Mouse (Mus musculus) limb, embryonic 12.5 days (tissue): Measurements from ENCODE around the gene Klf11. TPM values are rescaled to one million over a fixed set of nuclear protein-coding genes. Genes with fewer than 3 reads are reported as not detected.

Experiments
- ATAC-seq: fragments of 200-750 bp; cut with Nextera tagmentation; 2 replicates; pipeline ENCODE4 v1.8.0; 2017; ENCODE audit warnings: low read depth, moderate TSS enrichment; ENCODE audit not compliant: insufficient number of reproducible peaks, insufficient read depth, low FRiP score, low TSS enrichment
- H3K27ac ChIP-seq: fragments of 300-500 bp; sonication (generic); 2 replicates; pipeline ENCODE4 v1.5.1; 2016; ENCODE audit warnings: mild to moderate bottlenecking, moderate library complexity
- H3K27me3 ChIP-seq: fragments of 300-500 bp; sonication (generic); 2 replicates; pipeline ENCODE4 v1.6.1; 2016; ENCODE audit warnings: mild to moderate bottlenecking, moderate library complexity
- H3K36me3 ChIP-seq: fragments of 300-500 bp; sonication (generic); 2 replicates; pipeline ENCODE4 v1.6.1; 2016; ENCODE audit warnings: mild to moderate bottlenecking, moderate library complexity
- H3K4me1 ChIP-seq: fragments of 300-500 bp; sonication (generic); replicated peaks from 2 replicates; pipeline ENCODE4 v1.6.1; 2016
- H3K4me2 ChIP-seq: fragments of 300-500 bp; sonication (generic); 2 replicates; pipeline ENCODE4 v1.6.1; 2016; ENCODE audit warnings: mild to moderate bottlenecking, moderate library complexity
- H3K4me3 ChIP-seq: fragments of 300-500 bp; sonication (generic); replicated peaks from 2 replicates; pipeline ENCODE4 v1.5.1; 2016; ENCODE audit warnings: mild to moderate bottlenecking
- H3K9ac ChIP-seq: fragments of 300-500 bp; sonication (generic); replicated peaks from 2 replicates; pipeline ENCODE4 v1.6.1; 2016; ENCODE audit warnings: mild to moderate bottlenecking, moderate library complexity
- H3K9me3 ChIP-seq: fragments of 300-500 bp; sonication (generic); 2 replicates; pipeline ENCODE4 v1.6.1; 2016; ENCODE audit warnings: mild to moderate bottlenecking, moderate library complexity
- WGBS: fragments of 180-500 bp; shearing (Covaris S2); methylation state at CpG from one replicate; pipeline ENCODE4 v1.1.7; 2016; 5-methylcytosine and 5-hydroxymethylcytosine counted together
- polyA plus RNA-seq: library from polyadenylated mRNA; unstranded; fragments of >200 nt; fragmentation: Nextera tagmentation; extraction: Ambion mirVana; gene quantifications from 2 replicates; pipeline ENCODE4 v1.2.1, GENCODE M21; 2016

Klf11 gene
- 12.0 and 12.8 TPM in 2 replicates for polyA plus RNA-seq

DNA sequence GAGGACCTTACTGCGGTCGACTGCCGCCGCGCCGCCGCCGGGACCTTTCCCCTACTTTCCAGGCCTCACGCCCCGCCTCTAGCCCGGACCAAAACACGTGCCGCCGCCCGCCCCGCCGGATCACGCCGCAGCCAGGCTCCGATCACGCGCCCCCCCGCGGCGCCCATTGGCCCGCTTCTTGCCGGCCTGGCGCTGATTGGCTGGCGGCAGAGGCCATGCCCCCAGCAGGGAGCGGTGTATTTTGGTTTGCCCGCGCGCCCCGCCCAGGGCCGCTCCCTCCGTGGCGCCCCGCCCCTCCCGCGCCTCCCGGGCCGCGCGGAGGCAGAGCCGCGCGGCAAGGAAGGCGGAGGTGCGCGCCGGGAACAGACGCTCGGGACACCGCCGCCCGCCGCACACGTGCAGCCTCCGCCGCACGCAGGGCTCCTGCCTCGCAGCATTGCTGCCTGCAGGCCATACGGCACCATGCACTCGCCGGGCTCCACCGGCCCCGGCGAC is at the start of gene Klf11:
Gene Klf11 (plus strand): TSS at position 212 of the 495 bp plus-strand sequence.
- Histone ChIP-seq H3K9me3 (no peaks in the 10 kb centered on the region), H3K27ac (peak within 1 kb of the TSS; percentile 94), H3K4me2 (peak within 1 kb of the TSS; percentile 70), H3K4me1 (peaks cover 23% of the 10 kb centered on the region), H3K9ac (peak within 1 kb of the TSS; percentile 86), H3K36me3 (peaks cover 26% of the 10 kb centered on the region), H3K27me3 (no peaks in the 10 kb centered on the region), H3K4me3 (peak within 1 kb of the TSS; percentile 90)
- WGBS: 1% methylated on average over 68 of the region's 68 CpGs
- ATAC-seq: peak; percentile 91

DNA sequence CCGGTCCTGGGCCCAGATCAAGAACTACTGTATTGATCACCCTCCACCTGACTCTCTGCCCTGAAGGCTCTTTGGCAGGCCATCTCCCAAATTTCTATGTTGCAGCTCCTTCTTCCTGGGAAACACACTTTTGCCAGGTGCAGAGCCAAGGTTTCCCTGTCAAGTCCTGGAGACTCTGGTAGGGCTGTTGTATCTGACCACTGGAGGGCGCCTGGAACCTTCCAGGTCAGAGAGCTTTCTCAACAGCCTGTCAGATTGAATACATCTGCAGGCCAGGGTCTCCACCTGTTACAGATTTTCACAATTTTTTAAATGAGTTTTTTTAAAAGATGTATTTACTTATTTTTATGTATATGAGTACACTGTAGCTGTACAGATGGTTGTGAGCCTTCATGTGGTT is 47.8 kb upstream of the Klf11 start:
- H3K27ac ChIP-seq: no peak overlapping the region
- H3K27me3 ChIP-seq: no peaks in the 10 kb centered on the region; the same call in 1 of the 2 replicates
- no peak overlapping the region for H3K4me3 ChIP-seq
- H3K9ac ChIP-seq: no peak overlapping the region
- no peaks in the 10 kb centered on the region for H3K36me3 ChIP-seq
- no peaks in the 10 kb centered on the region for H3K4me1 ChIP-seq
- no peak overlapping the region for H3K4me2 ChIP-seq
- WGBS: 36% methylated on average over 2 of the region's 2 CpGs
- no peaks in the 10 kb centered on the region for H3K9me3 ChIP-seq
- no peak for ATAC-seq

DNA sequence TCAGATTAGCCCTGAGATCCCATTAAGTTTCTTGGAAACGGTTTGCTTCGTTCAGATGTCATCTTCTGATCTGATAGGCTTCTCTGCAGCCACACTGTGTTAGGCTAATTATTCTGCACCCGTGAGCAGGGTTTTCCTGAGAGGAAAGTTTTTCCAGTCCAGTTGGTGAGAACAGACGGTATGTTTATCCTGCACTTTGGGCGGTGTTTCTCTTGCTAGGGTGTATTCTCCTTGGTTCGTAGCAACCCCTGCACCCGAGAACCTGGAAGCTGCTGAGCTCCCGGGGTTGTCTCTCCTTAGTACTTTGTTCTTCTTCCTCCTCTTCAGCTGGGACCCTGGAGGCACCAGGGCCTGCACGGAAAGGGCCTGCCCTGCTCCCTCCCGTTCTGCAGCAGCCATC is 44.9 kb upstream of the Klf11 start:
- Histone ChIP-seq H3K9me3 (no peaks in the 10 kb centered on the region), H3K36me3 (no peaks in the 10 kb centered on the region), H3K4me3 (no peak overlapping the region), H3K4me1 (no peaks in the 10 kb centered on the region), H3K27ac (no peak overlapping the region), H3K9ac (no peak overlapping the region), H3K27me3 (no peaks in the 10 kb centered on the region; the same call in 1 of the 2 replicates), H3K4me2 (no peak overlapping the region)
- WGBS: 85% methylated on average over 10 of the region's 10 CpGs
- ATAC-seq: no peak

DNA sequence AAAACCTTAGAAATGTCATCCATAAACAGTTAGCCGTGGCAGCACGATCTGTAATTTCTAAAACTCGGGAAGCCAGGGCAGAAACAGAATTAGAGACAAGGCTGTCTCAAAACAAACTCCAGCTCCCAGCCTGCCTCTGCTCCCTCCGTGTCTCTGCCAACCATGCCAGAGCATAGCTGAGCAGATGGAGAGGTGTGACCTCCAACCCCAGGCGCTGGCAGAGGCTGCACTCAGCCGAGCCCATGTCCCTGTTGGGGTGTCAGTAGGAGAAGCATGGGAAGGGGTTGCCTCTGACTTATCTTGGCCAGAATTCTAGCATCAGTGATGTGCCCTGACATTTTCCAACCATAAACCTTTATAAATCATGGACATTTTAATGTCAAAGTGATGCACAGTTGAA is 38.5 kb upstream of the Klf11 start:
- Histone ChIP-seq H3K9ac (no peak overlapping the region), H3K27ac (no peak overlapping the region), H3K4me2 (no peak overlapping the region), H3K4me3 (no peak overlapping the region), H3K36me3 (no peaks in the 10 kb centered on the region), H3K4me1 (no peaks in the 10 kb centered on the region), H3K27me3 (no peaks in the 10 kb centered on the region), H3K9me3 (no peaks in the 10 kb centered on the region)
- ATAC-seq: no peak
- WGBS: 60% methylated on average over 6 of the region's 6 CpGs

DNA sequence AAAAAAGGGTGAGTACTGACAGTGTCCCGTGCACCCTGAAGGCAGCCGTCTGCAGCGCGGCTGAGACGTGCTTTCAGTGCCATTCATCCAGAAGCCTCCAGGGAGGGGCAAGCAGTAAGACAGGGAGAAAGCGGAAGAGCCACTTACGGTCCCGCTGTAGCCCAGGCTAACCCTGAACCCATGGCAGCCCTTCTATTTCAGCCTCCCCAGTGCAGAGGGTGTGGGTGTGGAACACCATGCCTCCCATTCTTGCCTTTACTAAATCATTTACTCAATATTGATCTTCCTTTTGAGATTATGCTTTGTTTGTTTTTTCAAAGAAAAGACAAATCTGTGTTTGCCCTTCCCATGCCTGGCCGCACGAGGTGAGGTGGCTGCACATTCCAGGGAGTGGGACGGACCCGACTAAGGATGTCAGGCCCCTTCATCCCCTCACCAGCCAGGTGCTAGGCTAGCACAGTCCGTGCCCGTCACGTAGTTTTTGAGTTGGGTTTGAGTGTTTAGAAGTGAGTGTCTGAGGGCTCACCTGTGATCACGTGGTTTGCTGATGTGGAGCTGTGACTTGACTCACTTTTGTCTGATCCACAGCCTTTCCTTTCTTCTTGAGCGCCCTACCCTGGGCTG is 36.5 kb upstream of the Klf11 start:
- no peak for ATAC-seq
- no peaks in the 10 kb centered on the region for H3K36me3 ChIP-seq
- no peak overlapping the region for H3K4me3 ChIP-seq
- no peak overlapping the region for H3K4me2 ChIP-seq
- no peak overlapping the region for H3K27ac ChIP-seq
- no peaks in the 10 kb centered on the region for H3K4me1 ChIP-seq
- 86% methylated on average over 17 of the region's 17 CpGs for WGBS
- H3K9ac ChIP-seq: no peak overlapping the region
- H3K9me3 ChIP-seq: no peaks in the 10 kb centered on the region
- H3K27me3 ChIP-seq: no peaks in the 10 kb centered on the region

DNA sequence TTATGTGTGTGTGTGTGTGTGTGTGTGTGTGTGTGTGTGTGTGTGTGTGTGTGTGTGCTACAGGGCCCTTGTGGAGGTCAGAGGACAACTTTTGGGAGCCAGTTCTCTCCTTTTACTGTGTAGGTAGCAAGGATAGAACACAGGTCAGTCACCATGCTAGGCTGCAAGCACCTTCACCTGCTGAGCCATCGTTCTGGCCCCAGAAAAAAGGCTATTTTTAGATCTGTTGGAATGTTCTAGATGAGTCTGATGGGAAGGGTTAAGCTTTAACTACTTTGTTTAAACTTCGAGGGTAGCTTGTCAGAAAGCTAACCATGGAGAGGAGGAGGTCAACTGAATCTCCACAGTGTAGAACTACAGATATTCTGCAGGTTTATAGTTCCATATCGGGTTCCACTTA is 35.9 kb upstream of the Klf11 start:
- no peak overlapping the region for H3K27ac ChIP-seq
- 83% methylated on average over 3 of the region's 3 CpGs for WGBS
- no peak for ATAC-seq
- no peaks in the 10 kb centered on the region for H3K36me3 ChIP-seq
- no peak overlapping the region for H3K9ac ChIP-seq
- H3K27me3 ChIP-seq: no peaks in the 10 kb centered on the region
- no peak overlapping the region for H3K4me3 ChIP-seq
- no peaks in the 10 kb centered on the region for H3K9me3 ChIP-seq
- H3K4me1 ChIP-seq: no peaks in the 10 kb centered on the region
- H3K4me2 ChIP-seq: no peak overlapping the region

DNA sequence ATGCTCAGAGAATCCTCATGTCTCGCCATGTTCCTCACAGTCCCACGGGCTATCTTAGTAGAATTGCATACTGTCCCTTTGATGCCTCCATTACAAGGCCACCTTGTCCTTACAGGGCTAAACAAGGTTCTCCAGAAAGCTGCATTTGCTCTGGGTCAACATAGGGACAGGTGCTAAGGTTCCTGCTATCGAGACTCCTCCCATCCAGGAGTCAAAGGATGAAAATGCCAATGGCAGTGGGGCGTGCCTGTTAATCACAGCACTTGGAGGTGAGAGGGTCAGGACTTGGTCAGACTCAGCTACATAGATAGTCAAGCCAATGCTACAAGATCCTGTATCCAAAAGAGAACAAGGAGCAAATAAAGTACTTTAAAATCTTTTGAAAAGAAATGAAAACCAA is 31.6 kb upstream of the Klf11 start:
- H3K4me3 ChIP-seq: no peak overlapping the region
- WGBS: 89% methylated on average over 4 of the region's 4 CpGs
- no peak for ATAC-seq
- no peaks in the 10 kb centered on the region for H3K27me3 ChIP-seq
- no peak overlapping the region for H3K27ac ChIP-seq
- no peak overlapping the region for H3K9ac ChIP-seq
- H3K4me1 ChIP-seq: no peaks in the 10 kb centered on the region
- H3K36me3 ChIP-seq: no peaks in the 10 kb centered on the region
- no peak overlapping the region for H3K4me2 ChIP-seq
- H3K9me3 ChIP-seq: no peaks in the 10 kb centered on the region

DNA sequence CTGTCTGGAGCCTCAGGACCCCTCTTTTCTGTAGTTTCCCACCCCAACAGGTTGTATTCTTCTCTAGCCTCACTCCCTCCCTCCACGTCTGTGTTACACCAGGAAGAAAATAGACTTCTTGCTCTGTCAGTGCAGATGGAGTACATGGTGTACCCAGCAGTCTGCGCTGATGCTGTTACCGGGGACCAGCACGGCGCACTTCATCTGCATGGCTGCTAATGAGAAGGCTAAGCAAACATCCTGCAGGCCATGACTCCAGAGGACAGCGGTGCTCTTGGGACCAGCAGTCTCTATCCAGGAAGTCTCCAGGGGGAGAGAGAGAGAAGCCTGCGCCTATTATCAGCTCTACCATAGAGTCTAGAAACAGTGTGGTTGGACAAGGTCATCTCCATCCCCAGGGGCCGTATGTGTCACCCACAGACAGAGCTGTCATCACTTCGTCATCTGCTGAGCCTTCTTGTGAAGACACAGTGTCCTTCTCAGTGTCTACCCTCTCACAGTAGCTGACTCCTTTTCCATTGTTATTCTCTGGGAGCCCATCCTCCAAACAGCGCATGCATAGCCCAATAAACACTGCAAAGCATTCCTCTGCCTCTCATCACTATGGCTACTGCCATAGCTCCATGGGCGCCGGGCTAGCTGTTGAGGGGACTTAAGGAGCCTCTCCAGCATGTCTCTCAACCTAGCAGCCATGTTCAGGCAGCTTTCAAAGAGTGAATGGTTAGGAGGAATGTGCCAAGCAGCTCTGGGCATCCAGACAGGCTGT is 27.4 kb upstream of the Klf11 start:
- no peak overlapping the region for H3K4me2 ChIP-seq
- no peak for ATAC-seq
- H3K36me3 ChIP-seq: no peaks in the 10 kb centered on the region
- H3K27me3 ChIP-seq: no peaks in the 10 kb centered on the region
- H3K27ac ChIP-seq: no peak overlapping the region
- no peaks in the 10 kb centered on the region for H3K9me3 ChIP-seq
- no peak overlapping the region for H3K9ac ChIP-seq
- no peak overlapping the region for H3K4me3 ChIP-seq
- WGBS: 85% methylated on average over 12 of the region's 12 CpGs
- H3K4me1 ChIP-seq: 0 out of 2 replicates have a peak, but pooled peaks cover 3% of the 10 kb centered on the region

DNA sequence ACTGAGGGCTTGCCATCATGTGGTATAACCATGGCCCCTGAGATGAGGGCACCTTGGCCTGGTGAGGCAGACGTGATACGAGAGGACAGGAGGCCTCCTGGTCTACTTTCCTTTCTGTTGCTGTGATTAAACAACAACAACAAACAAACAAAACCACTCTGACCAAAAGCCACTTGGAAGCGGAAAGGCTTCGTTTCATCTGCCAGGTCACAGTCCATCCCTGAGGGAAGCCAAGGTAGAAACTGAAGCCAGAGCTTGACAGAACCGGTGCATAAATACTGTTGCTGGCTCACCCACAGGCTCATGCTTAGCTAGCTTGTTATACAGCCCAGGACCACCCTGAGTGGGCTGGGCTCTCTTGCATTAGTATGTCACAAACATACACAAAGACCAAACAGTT is 24.7 kb upstream of the Klf11 start:
- no peak overlapping the region for H3K4me2 ChIP-seq
- WGBS: 82% methylated on average over 5 of the region's 5 CpGs
- no peak for ATAC-seq
- H3K9me3 ChIP-seq: no peaks in the 10 kb centered on the region
- no peak overlapping the region for H3K4me3 ChIP-seq
- no peak overlapping the region for H3K9ac ChIP-seq
- no peaks in the 10 kb centered on the region for H3K27me3 ChIP-seq
- no peaks in the 10 kb centered on the region for H3K36me3 ChIP-seq
- H3K27ac ChIP-seq: no peak overlapping the region
- 0 out of 2 replicates have a peak, but pooled peaks cover 3% of the 10 kb centered on the region for H3K4me1 ChIP-seq

DNA sequence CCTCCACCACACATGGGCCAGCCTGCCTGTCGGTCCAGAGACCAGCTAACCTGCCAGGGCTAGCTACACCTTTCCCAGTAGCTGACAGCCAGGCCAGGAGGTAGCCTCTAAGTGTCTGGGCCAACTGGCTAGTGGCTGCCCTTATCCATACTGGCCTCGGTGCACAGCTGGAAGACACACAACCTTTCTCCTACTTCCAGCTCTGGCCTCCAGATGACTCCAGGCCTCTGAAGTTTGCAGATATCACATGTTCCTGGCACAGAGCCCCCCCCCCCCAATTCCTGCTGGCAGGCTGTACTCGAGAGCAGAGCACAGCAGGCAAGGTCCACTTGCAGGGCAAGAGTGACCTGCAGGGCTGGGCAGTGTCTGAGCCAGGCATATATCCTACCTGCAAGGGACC is 23.9 kb upstream of the Klf11 start:
- 37% methylated on average over 3 of the region's 3 CpGs for WGBS
- Histone ChIP-seq H3K4me3 (no peak overlapping the region), H3K27ac (no peak overlapping the region), H3K4me2 (no peak overlapping the region), H3K9me3 (no peaks in the 10 kb centered on the region), H3K36me3 (no peaks in the 10 kb centered on the region), H3K9ac (no peak overlapping the region), H3K4me1 (0 out of 2 replicates have a peak, but pooled peaks cover 3% of the 10 kb centered on the region), H3K27me3 (no peaks in the 10 kb centered on the region)
- ATAC-seq: no peak

DNA sequence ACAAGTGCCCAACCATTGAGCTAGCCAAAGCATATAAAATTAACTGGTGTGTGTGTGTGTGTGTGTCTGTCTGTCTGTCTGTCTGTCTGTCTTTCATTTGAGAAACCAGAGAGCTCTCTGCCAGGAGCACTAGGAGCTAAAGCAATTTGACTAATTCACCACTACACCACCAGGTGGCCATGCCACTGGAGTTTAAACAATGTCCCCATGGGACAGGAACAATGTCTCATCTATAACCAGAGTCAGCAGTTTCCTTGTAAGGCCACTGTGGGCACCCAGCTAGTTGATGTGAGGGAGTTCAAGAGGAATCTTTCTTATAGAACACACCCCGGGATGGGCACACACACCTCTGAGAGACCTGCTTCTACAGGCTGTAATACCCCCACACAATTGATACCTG is 20.9 kb upstream of the Klf11 start:
- no peak for ATAC-seq
- Histone ChIP-seq H3K27ac (no peak overlapping the region), H3K9me3 (no peaks in the 10 kb centered on the region), H3K36me3 (no peaks in the 10 kb centered on the region), H3K4me3 (no peak overlapping the region), H3K4me2 (no peak overlapping the region), H3K27me3 (no peaks in the 10 kb centered on the region), H3K9ac (no peak overlapping the region), H3K4me1 (peaks cover 6% of the 10 kb centered on the region)
- WGBS: 77% methylated on average over 1 of the region's 1 CpGs
